ENCODE assay signal across 8 mouse cellular contexts in the genomic region with DNA sequence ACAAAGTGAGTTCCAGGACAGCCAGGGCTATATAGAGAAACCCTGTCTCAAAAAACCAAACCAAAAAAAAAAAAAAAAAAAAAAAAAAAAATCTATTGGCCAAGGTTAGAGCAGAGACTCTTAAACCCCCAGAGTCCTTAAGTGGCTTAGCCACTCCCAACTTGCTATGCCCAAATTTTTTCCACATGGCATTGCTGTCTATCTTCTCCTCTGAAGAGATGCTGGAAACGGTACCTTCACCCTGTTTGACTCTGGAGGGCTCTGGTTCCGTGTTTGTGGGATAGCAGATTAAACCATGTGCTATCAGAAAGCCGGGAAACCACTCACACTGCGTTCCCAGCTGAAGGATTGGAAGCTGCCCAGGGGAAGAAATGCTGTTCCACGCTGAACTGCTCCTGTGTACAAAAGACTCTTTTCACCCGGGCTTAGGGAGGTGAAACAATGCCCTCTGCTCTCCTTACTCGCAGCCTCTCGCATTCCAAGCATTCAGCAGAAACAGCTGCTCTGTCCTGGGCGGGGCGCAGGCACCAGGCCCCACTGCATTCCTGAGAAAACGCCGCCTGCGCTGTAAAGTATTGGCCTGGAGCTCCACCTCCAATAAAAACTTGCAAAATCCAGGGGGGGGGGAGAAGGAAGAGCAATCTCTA.
A peak's percentile ranks its signal among the peaks of the same experiment; 100 is the strongest.
DNase-seq lines count a peak whose midpoint lies in the region; ATAC-seq lines count a peak whose summit lies in the region.

No protein-coding gene starts in this region.

- ATAC-seq in heart, embryonic 15.5 days (replicated peaks; ENCODE audit: insufficient number of reproducible peaks, insufficient read depth, low FRiP score, low read depth), result peak; percentile 93
- peak; percentile 55; the same call in 1 of the 2 replicates for ATAC-seq in liver, embryonic 12.5 days
- ATAC-seq in neural tube, embryonic 13.5 days (ENCODE audit: low read depth), result peak; percentile 88
- ATAC-seq in erythroid progenitor cell, adult 5-6 weeks (replicated peaks; ENCODE audit: low FRiP score, poor library complexity, severe bottlenecking), result no peak

- H3K9me3 ChIP-seq in heart, embryonic 15.5 days (replicated peaks), result no peaks in the 10 kb centered on the region
- H3K9me3 ChIP-seq in liver, embryonic 12.5 days (replicated peaks), result no peaks in the 10 kb centered on the region
- H3K9me3 ChIP-seq in neural tube, embryonic 13.5 days, result no peaks in the 10 kb centered on the region

- H3K4me3 ChIP-seq in brown adipose tissue, adult 24 weeks (ENCODE audit: insufficient read depth, low read depth, low read length), result peak overlapping the region; percentile 57
- peak overlapping the region; percentile 53 for H3K4me3 ChIP-seq in heart, embryonic 15.5 days
- H3K4me3 ChIP-seq in liver, embryonic 12.5 days, result peak overlapping the region; percentile 25
- peak overlapping the region; percentile 36 for H3K4me3 ChIP-seq in neural tube, embryonic 13.5 days

- peak overlapping the region; percentile 13 for H3K27ac ChIP-seq in brown adipose tissue, adult 24 weeks (replicated peaks; ENCODE audit: low read depth, low read length)
- H3K27ac ChIP-seq in heart, embryonic 15.5 days, result peak overlapping the region; percentile 86
- no peak overlapping the region for H3K27ac ChIP-seq in liver, embryonic 12.5 days
- H3K27ac ChIP-seq in neural tube, embryonic 13.5 days (replicated peaks), result peak overlapping the region; percentile 81

- H3K9ac ChIP-seq in heart, embryonic 15.5 days, result peak overlapping the region; percentile 51
- H3K9ac ChIP-seq in liver, embryonic 12.5 days, result no peak overlapping the region
- peak overlapping the region; percentile 51 for H3K9ac ChIP-seq in neural tube, embryonic 13.5 days

- 0% methylated on average over 13 of the region's 13 CpGs for WGBS in heart, embryonic 15.5 days
- 7% methylated on average over 13 of the region's 13 CpGs for WGBS in liver, embryonic 12.5 days (ENCODE audit: insufficient replicate concordance)
- WGBS in neural tube, embryonic 13.5 days, result under 1% methylated on average over 13 of the region's 13 CpGs

- H3K36me3 ChIP-seq in heart, embryonic 15.5 days, result no peaks in the 10 kb centered on the region
- H3K36me3 ChIP-seq in liver, embryonic 12.5 days, result no peaks in the 10 kb centered on the region
- no peaks in the 10 kb centered on the region for H3K36me3 ChIP-seq in neural tube, embryonic 13.5 days

- H3K4me1 ChIP-seq in brown adipose tissue, adult 24 weeks (ENCODE audit: control insufficient read depth, insufficient read depth, insufficient read length, low read length), result no peaks in the 10 kb centered on the region
- peaks cover 6% of the 10 kb centered on the region for H3K4me1 ChIP-seq in heart, embryonic 15.5 days (replicated peaks)
- no peaks in the 10 kb centered on the region for H3K4me1 ChIP-seq in liver, embryonic 12.5 days
- peaks cover 32% of the 10 kb centered on the region for H3K4me1 ChIP-seq in neural tube, embryonic 13.5 days (replicated peaks)

- H3K4me2 ChIP-seq in heart, embryonic 15.5 days, result peak overlapping the region; percentile 85
- peak overlapping the region; percentile 48 for H3K4me2 ChIP-seq in liver, embryonic 12.5 days
- H3K4me2 ChIP-seq in neural tube, embryonic 13.5 days, result peak overlapping the region; percentile 63

- no peaks in the 10 kb centered on the region for H3K27me3 ChIP-seq in heart, embryonic 15.5 days
- H3K27me3 ChIP-seq in liver, embryonic 12.5 days (replicated peaks), result no peaks in the 10 kb centered on the region
- H3K27me3 ChIP-seq in neural tube, embryonic 13.5 days, result no peaks in the 10 kb centered on the region

- peak; percentile 67 for DNase-seq in fibroblast of lung, adult 2 months (ENCODE audit: low read depth)
- peak; percentile 79 for DNase-seq in kidney, postnatal 10 days
- DNase-seq in urinary bladder, postnatal 25 days (ENCODE audit: low spot score), result peak; percentile 62
